Mouse (Mus musculus) G1E (cell line): ENCODE measurements around the gene Clec2i.

Experiments used
- CTCF ChIP-seq: IDR thresholded peaks from 2 replicates; pipeline ENCODE4 v1.5.1; 2012; ENCODE audit warnings: low read depth, low read length, inconsistent platforms, mixed read lengths
- GATA1 ChIP-seq: IDR thresholded peaks from 2 replicates; pipeline ENCODE4 v1.6.1; 2012; ENCODE audit warnings: borderline replicate concordance, low read length, inconsistent platforms, mixed read lengths
- GATA2 ChIP-seq: IDR thresholded peaks from 2 replicates; pipeline ENCODE4 v1.6.1; 2012; ENCODE audit warnings: low read depth, low read length, inconsistent platforms, borderline replicate concordance
- POLR2AphosphoS5 ChIP-seq: IDR thresholded peaks from 2 replicates; pipeline ENCODE4 v1.6.1; 2012; ENCODE audit warnings: low read depth, low read length, inconsistent platforms; ENCODE audit not compliant: insufficient replicate concordance
- TAL1 ChIP-seq: conservative IDR thresholded peaks from 2 replicates; pipeline ENCODE4 v1.6.1; 2012; ENCODE audit warnings: low read depth, low read length, inconsistent platforms, mixed read lengths

DNA sequence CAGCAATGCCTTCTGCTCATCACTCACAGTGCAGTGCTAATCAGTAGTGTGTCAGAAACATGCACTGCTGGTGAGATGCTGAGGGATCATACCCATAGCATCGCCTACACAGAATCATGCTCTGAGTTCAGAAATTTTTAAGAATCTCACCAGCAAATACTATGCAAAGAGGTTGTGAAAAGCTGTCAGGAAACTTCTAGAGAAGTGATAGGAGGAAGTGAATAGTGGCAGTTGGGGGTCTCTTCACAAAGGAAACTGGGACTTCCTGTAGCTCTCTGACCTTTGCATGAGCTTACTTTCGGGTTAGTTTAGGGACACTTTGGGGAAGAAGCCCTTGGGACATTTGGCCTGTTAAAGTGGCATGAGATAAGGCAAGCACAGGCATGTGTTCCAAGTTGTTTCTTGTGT is 3.6 kb downstream of the Clec2i start, which contains the start of gene BC035044:
- no peak for TF ChIP-seq CTCF
- no peak for TF ChIP-seq TAL1
- TF ChIP-seq GATA1: no peak
- TF ChIP-seq POLR2AphosphoS5: no peak
- no peak for TF ChIP-seq GATA2
